Mouse (Mus musculus): ENCODE measurements at regions not wholly inside any gene's neighbourhood (a gene's known extent, or its start where the extent isn't known, plus 50 kb on each side); places are given as distances from the start of the nearest gene placed in this dataset.

GRCm38 (mm10) chr17:88370676-88371075 is 69.8 kb upstream of the Foxn2 start:
- peaks cover 8% of the 10 kb centered on the region for H3K4me1 ChIP-seq (ENCODE audit: control insufficient read depth, insufficient read depth, low read length)
- TF ChIP-seq CTCF (IDR thresholded peaks at IDR 0.05; ENCODE audit: low read depth, low read length) (no peak), POLR2A (IDR thresholded peaks at IDR 0.05; ENCODE audit: borderline replicate concordance, low read depth, low read length) (no peak)
- no peak overlapping the region for H3K27ac ChIP-seq (ENCODE audit: insufficient read depth, low read depth, low read length)
- H3K4me3 ChIP-seq (ENCODE audit: insufficient read depth, low read length), result no peak overlapping the region

- Histone ChIP-seq H3K4me1 (ENCODE audit: control insufficient read depth, insufficient read depth, low read length) (no peaks in the 10 kb centered on the region), H3K4me3 (ENCODE audit: insufficient read depth, low read length) (no peak overlapping the region), H3K27ac (ENCODE audit: insufficient read depth, low read depth, low read length) (no peak overlapping the region)
- TF ChIP-seq CTCF (IDR thresholded peaks at IDR 0.05; ENCODE audit: low read depth, low read length) (no peak; the same call in 1 of the 2 replicates), POLR2A (IDR thresholded peaks at IDR 0.05; ENCODE audit: borderline replicate concordance, low read depth, low read length) (no peak)
Measured at GRCm38 (mm10) chr17:88378505-88378904, 62.0 kb upstream of the Foxn2 start.

GRCm38 (mm10) chr17:88379389-88379788 is 61.1 kb upstream of the Foxn2 start:
- TF ChIP-seq POLR2A (IDR thresholded peaks at IDR 0.05; ENCODE audit: borderline replicate concordance, low read depth, low read length) (no peak), CTCF (IDR thresholded peaks at IDR 0.05; ENCODE audit: low read depth, low read length) (no peak)
- Histone ChIP-seq H3K27ac (ENCODE audit: insufficient read depth, low read depth, low read length) (no peak overlapping the region), H3K4me3 (ENCODE audit: insufficient read depth, low read length) (no peak overlapping the region), H3K4me1 (ENCODE audit: control insufficient read depth, insufficient read depth, low read length) (no peaks in the 10 kb centered on the region)

GRCm38 (mm10) chr17:88381106-88381505 is 59.4 kb upstream of the Foxn2 start:
- Histone ChIP-seq H3K4me3 (ENCODE audit: insufficient read depth, low read length) (no peak overlapping the region), H3K27ac (ENCODE audit: insufficient read depth, low read depth, low read length) (no peak overlapping the region), H3K4me1 (ENCODE audit: control insufficient read depth, insufficient read depth, low read length) (no peaks in the 10 kb centered on the region)
- TF ChIP-seq POLR2A (IDR thresholded peaks at IDR 0.05; ENCODE audit: borderline replicate concordance, low read depth, low read length), result no peak
- no peak for TF ChIP-seq CTCF (IDR thresholded peaks at IDR 0.05; ENCODE audit: low read depth, low read length)

GRCm38 (mm10) chr17:88383447-88383846 is 57.1 kb upstream of the Foxn2 start:
- no peaks in the 10 kb centered on the region for H3K4me1 ChIP-seq (ENCODE audit: control insufficient read depth, insufficient read depth, low read length)
- no peak overlapping the region for H3K4me3 ChIP-seq (ENCODE audit: insufficient read depth, low read length)
- no peak for TF ChIP-seq CTCF (IDR thresholded peaks at IDR 0.05; ENCODE audit: low read depth, low read length)
- no peak for TF ChIP-seq POLR2A (IDR thresholded peaks at IDR 0.05; ENCODE audit: borderline replicate concordance, low read depth, low read length)
- no peak overlapping the region for H3K27ac ChIP-seq (ENCODE audit: insufficient read depth, low read depth, low read length)

- H3K4me3 ChIP-seq (ENCODE audit: insufficient read depth, low read length), result no peak overlapping the region
- no peak overlapping the region for H3K27ac ChIP-seq (ENCODE audit: insufficient read depth, low read depth, low read length)
- TF ChIP-seq CTCF (IDR thresholded peaks at IDR 0.05; ENCODE audit: low read depth, low read length) (no peak), POLR2A (IDR thresholded peaks at IDR 0.05; ENCODE audit: borderline replicate concordance, low read depth, low read length) (no peak)
- no peaks in the 10 kb centered on the region for H3K4me1 ChIP-seq (ENCODE audit: control insufficient read depth, insufficient read depth, low read length)
Measured at GRCm38 (mm10) chr17:88388441-88388951, 52.0 kb upstream of the Foxn2 start.

GRCm38 (mm10) chr17:88389668-88390461 is 50.6 kb upstream of the Foxn2 start:
- Histone ChIP-seq H3K4me3 (ENCODE audit: insufficient read depth, low read length) (no peak overlapping the region), H3K4me1 (ENCODE audit: control insufficient read depth, insufficient read depth, low read length) (no peaks in the 10 kb centered on the region), H3K27ac (ENCODE audit: insufficient read depth, low read depth, low read length) (no peak overlapping the region)
- TF ChIP-seq CTCF (IDR thresholded peaks at IDR 0.05; ENCODE audit: low read depth, low read length) (no peak), POLR2A (IDR thresholded peaks at IDR 0.05; ENCODE audit: borderline replicate concordance, low read depth, low read length) (no peak)
